Mouse (Mus musculus) liver, adult 2 months (tissue): ENCODE measurements around the gene Frat2.
"Not testable (repeated sequence)": the region's sequence is repeated elsewhere in the genome, so short reads cannot be mapped to it uniquely, and the experiment has no call there.

Source experiments
- CTCF ChIP-seq: fragments of 200-500 bp; IDR thresholded peaks from 2 replicates; pipeline ENCODE4 v1.5.1; 2011; ENCODE audit warnings: low read depth, low read length, control low read depth
- POLR2A ChIP-seq: fragments of 200-500 bp; IDR thresholded peaks from 2 replicates; pipeline ENCODE4 v1.6.1; 2011; ENCODE audit warnings: low read length, control low read depth; ENCODE audit not compliant: insufficient read depth; ENCODE audit errors: extremely low read depth

DNA sequence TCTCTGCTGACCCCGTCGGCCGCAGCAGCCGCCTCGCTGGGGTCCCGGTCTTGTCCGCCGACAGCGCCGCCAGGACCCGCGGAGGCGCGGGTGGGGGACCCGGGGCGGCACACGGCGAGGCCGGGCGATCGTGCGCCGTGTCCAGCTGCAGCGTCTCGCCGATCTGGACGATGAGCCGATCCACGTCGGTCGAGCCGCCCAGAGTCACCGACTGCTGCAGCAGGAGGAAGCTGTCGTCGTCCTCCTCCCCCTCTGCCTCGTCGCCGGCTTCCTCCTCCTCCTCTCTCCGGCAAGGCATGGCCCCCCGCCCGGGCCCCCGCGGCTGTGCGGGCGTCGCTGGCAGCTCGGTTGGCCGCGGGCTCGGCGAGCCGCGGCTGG is 329 bp downstream of the Frat2 start:
- TF ChIP-seq POLR2A, CTCF: not testable (repeated sequence)
